Mouse (Mus musculus) neural tube, embryonic 15.5 days (tissue): Measurements from ENCODE around the gene Gm13420. TPM values are rescaled to one million over a fixed set of nuclear protein-coding genes. Genes with fewer than 3 reads are reported as not detected.
"Not testable (repeated sequence)": the region's sequence is repeated elsewhere in the genome, so short reads cannot be mapped to it uniquely, and the experiment has no call there.

Source experiments
- ATAC-seq: fragments of 200-750 bp; cut with Nextera tagmentation; 2 replicates; pipeline ENCODE4 v1.8.0; 2017; ENCODE audit warnings: mild to moderate bottlenecking, moderate TSS enrichment, moderate library complexity; ENCODE audit not compliant: low FRiP score
- H3K27ac ChIP-seq: fragments of 300-500 bp; sonication (generic); replicated peaks from 2 replicates; pipeline ENCODE4 v1.5.1; 2015; ENCODE audit warnings: mild to moderate bottlenecking, inconsistent platforms
- H3K27me3 ChIP-seq: fragments of 300-500 bp; sonication (generic); replicated peaks from 2 replicates; pipeline ENCODE4 v1.6.1; 2015; ENCODE audit warnings: inconsistent platforms
- H3K36me3 ChIP-seq: fragments of 300-500 bp; sonication (generic); 2 replicates; pipeline ENCODE4 v1.6.1; 2015; ENCODE audit warnings: inconsistent platforms
- H3K4me1 ChIP-seq: fragments of 300-500 bp; sonication (generic); 2 replicates; pipeline ENCODE4 v1.6.1; 2015; ENCODE audit warnings: inconsistent platforms
- H3K4me2 ChIP-seq: fragments of 300-500 bp; sonication (generic); 2 replicates; pipeline ENCODE4 v1.6.1; 2015; ENCODE audit warnings: inconsistent platforms, mild to moderate bottlenecking, moderate library complexity
- H3K4me3 ChIP-seq: fragments of 300-500 bp; sonication (generic); replicated peaks from 2 replicates; pipeline ENCODE4 v1.5.1; 2015; ENCODE audit warnings: mild to moderate bottlenecking, inconsistent platforms
- H3K9ac ChIP-seq: fragments of 300-500 bp; sonication (generic); replicated peaks from 2 replicates; pipeline ENCODE4 v1.6.1; 2015; ENCODE audit warnings: mild to moderate bottlenecking, inconsistent platforms
- H3K9me3 ChIP-seq: fragments of 300-500 bp; sonication (generic); replicated peaks from 2 replicates; pipeline ENCODE4 v1.6.1; 2016; ENCODE audit warnings: inconsistent platforms
- WGBS: fragments of 180-500 bp; shearing (Covaris S2); methylation state at CpG from one replicate; pipeline ENCODE4 v1.1.7; 2015; ENCODE audit warnings: mixed read lengths; 5-methylcytosine and 5-hydroxymethylcytosine counted together
- polyA plus RNA-seq: library from polyadenylated mRNA; unstranded; fragments of >200 nt; fragmentation: Nextera tagmentation; extraction: Ambion mirVana; gene quantifications from 2 replicates; pipeline ENCODE4 v1.2.1, GENCODE M21; 2015

Gm13420 gene
- polyA plus RNA-seq: 0.19 and 0.33 TPM in 2 replicates

- no peak for ATAC-seq
- H3K36me3 ChIP-seq: no peaks in the 10 kb centered on the region
- peaks cover 47% of the 10 kb centered on the region for H3K27me3 ChIP-seq
- no peak within 1 kb of the TSS for H3K27ac ChIP-seq
- H3K9ac ChIP-seq: no peak within 1 kb of the TSS
- H3K4me2 ChIP-seq: peak within 1 kb of the TSS; percentile 44
- WGBS: 5% methylated on average over 28 of the region's 28 CpGs
- H3K4me1 ChIP-seq: peaks cover 16% of the 10 kb centered on the region
- H3K9me3 ChIP-seq: no peaks in the 10 kb centered on the region
- peak within 1 kb of the TSS; percentile 19; the same call in 1 of the 2 replicates for H3K4me3 ChIP-seq
Observed at GRCm38 (mm10) chr2:29751497-29751896, at the start of gene Gm13420. TSS of gene Gm13420 (minus strand) at chr2:29751685.

- ATAC-seq: no peak
- H3K36me3 ChIP-seq: peaks cover 56% of the 10 kb centered on the region
- 96% methylated on average over 2 of the region's 2 CpGs for WGBS
Observed at GRCm38 (mm10) chr2:29792772-29793487, 41.4 kb upstream of the Gm13420 start.

GRCm38 (mm10) chr2:29787937-29788681 lies 36.6 kb upstream of the Gm13420 start, which contains the start of gene Trub2:
TSS of gene Trub2 (minus strand) at chr2:29788502.
- Histone ChIP-seq H3K4me3 (peak within 1 kb of the TSS; percentile 76), H3K27ac (peak within 1 kb of the TSS; percentile 80), H3K27me3 (no peaks in the 10 kb centered on the region), H3K36me3 (peaks cover 54% of the 10 kb centered on the region), H3K4me2 (peak within 1 kb of the TSS; percentile 75), H3K4me1 (peaks cover 28% of the 10 kb centered on the region), H3K9me3 (no peaks in the 10 kb centered on the region), H3K9ac (peak within 1 kb of the TSS; percentile 81)
- ATAC-seq: peak; percentile 91
- under 1% methylated on average over 45 of the region's 45 CpGs for WGBS

More at GRCm38 (mm10) chr2:29792772-29793487, 41.4 kb upstream of the Gm13420 start:
- H3K4me3 ChIP-seq: no peak overlapping the region
- no peak overlapping the region for H3K9ac ChIP-seq
- H3K27ac ChIP-seq: no peak overlapping the region
- H3K9me3 ChIP-seq: no peaks in the 10 kb centered on the region
- H3K4me1 ChIP-seq: peaks cover 14% of the 10 kb centered on the region
- no peaks in the 10 kb centered on the region for H3K27me3 ChIP-seq
- H3K4me2 ChIP-seq: no peak overlapping the region

GRCm38 (mm10) chr2:29787104-29787917 lies 35.8 kb upstream of the Gm13420 start, which contains the start of gene Coq4:
TSS of gene Coq4 (plus strand) at chr2:29787493.
- Histone ChIP-seq H3K36me3 (peaks cover 54% of the 10 kb centered on the region), H3K9ac (peak within 1 kb of the TSS; percentile 81), H3K9me3 (no peaks in the 10 kb centered on the region), H3K4me3 (peak within 1 kb of the TSS; percentile 76), H3K27me3 (no peaks in the 10 kb centered on the region), H3K27ac (peak within 1 kb of the TSS; percentile 80), H3K4me2 (peak within 1 kb of the TSS; percentile 75), H3K4me1 (peaks cover 28% of the 10 kb centered on the region)
- 1% methylated on average over 31 of the region's 31 CpGs for WGBS
- peak; percentile 91 for ATAC-seq

- H3K4me3 ChIP-seq: no peak overlapping the region
- peaks cover 25% of the 10 kb centered on the region for H3K4me1 ChIP-seq
- no peaks in the 10 kb centered on the region for H3K27me3 ChIP-seq
- ATAC-seq: no peak
- no peak overlapping the region for H3K27ac ChIP-seq
- peaks cover 59% of the 10 kb centered on the region for H3K36me3 ChIP-seq
- no peak overlapping the region for H3K4me2 ChIP-seq
- no peaks in the 10 kb centered on the region for H3K9me3 ChIP-seq
- no peak overlapping the region for H3K9ac ChIP-seq
- 61% methylated on average over 4 of the region's 4 CpGs for WGBS
Observed at GRCm38 (mm10) chr2:29784290-29784689, 32.8 kb upstream of the Gm13420 start.

- not testable (repeated sequence) for H3K9ac ChIP-seq, H3K4me1 ChIP-seq, ATAC-seq, H3K4me3 ChIP-seq, H3K27me3 ChIP-seq, H3K27ac ChIP-seq, H3K9me3 ChIP-seq, H3K4me2 ChIP-seq
- H3K36me3 ChIP-seq: peaks cover 87% of the 10 kb centered on the region
- WGBS: 98% methylated on average over 2 of the region's 2 CpGs
Observed at GRCm38 (mm10) chr2:29781256-29781655, 29.8 kb upstream of the Gm13420 start.

- Histone ChIP-seq H3K9me3 (no peaks in the 10 kb centered on the region; the same call in 1 of the 2 replicates), H3K4me3 (no peak overlapping the region), H3K4me1 (no peaks in the 10 kb centered on the region), H3K36me3 (peaks cover 39% of the 10 kb centered on the region), H3K9ac (no peak overlapping the region), H3K27ac (no peak overlapping the region), H3K4me2 (no peak overlapping the region), H3K27me3 (no peaks in the 10 kb centered on the region)
- no peak for ATAC-seq
- 97% methylated on average over 4 of the region's 4 CpGs for WGBS
Observed at GRCm38 (mm10) chr2:29773323-29773722, 21.8 kb upstream of the Gm13420 start.

GRCm38 (mm10) chr2:29771611-29772461 lies 20.4 kb upstream of the Gm13420 start:
- Histone ChIP-seq H3K9ac (no peak overlapping the region), H3K4me2 (no peak overlapping the region), H3K4me3 (no peak overlapping the region), H3K4me1 (no peaks in the 10 kb centered on the region), H3K36me3 (peaks cover 25% of the 10 kb centered on the region), H3K27me3 (no peaks in the 10 kb centered on the region), H3K27ac (no peak overlapping the region), H3K9me3 (no peaks in the 10 kb centered on the region; the same call in 1 of the 2 replicates)
- 91% methylated on average over 8 of the region's 8 CpGs for WGBS
- no peak for ATAC-seq

- Histone ChIP-seq H3K27ac (no peak overlapping the region), H3K27me3 (no peaks in the 10 kb centered on the region), H3K36me3 (peaks cover 19% of the 10 kb centered on the region), H3K4me1 (no peaks in the 10 kb centered on the region), H3K9ac (no peak overlapping the region), H3K4me3 (no peak overlapping the region), H3K9me3 (no peaks in the 10 kb centered on the region; the same call in 1 of the 2 replicates), H3K4me2 (no peak overlapping the region)
- no peak for ATAC-seq
Observed at GRCm38 (mm10) chr2:29770162-29770561, 18.7 kb upstream of the Gm13420 start.

- Histone ChIP-seq H3K4me2 (no peak overlapping the region), H3K4me3 (no peak overlapping the region), H3K4me1 (no peaks in the 10 kb centered on the region), H3K27ac (no peak overlapping the region), H3K36me3 (peaks cover 11% of the 10 kb centered on the region), H3K27me3 (no peaks in the 10 kb centered on the region), H3K9ac (no peak overlapping the region), H3K9me3 (no peaks in the 10 kb centered on the region; the same call in 1 of the 2 replicates)
- ATAC-seq: no peak
- 69% methylated on average over 9 of the region's 9 CpGs for WGBS
Observed at GRCm38 (mm10) chr2:29768901-29769300, 17.4 kb upstream of the Gm13420 start.
